Mouse (Mus musculus): ENCODE data around the gene Ddx31.
A peak's percentile ranks its signal among the peaks of the same experiment; 100 is the strongest.

- TF ChIP-seq CTCF (IDR thresholded peaks at IDR 0.05; ENCODE audit: control insufficient read depth, insufficient read depth, insufficient read length) (no peak), MAX (IDR thresholded peaks at IDR 0.05) (peak; percentile 67), MYOG (IDR thresholded peaks at IDR 0.05; ENCODE audit: control insufficient read depth, extremely low read depth, insufficient read length) (no peak), CEBPB (IDR thresholded peaks at IDR 0.05; ENCODE audit: low read depth) (no peak), MYOD1 (IDR thresholded peaks at IDR 0.05; ENCODE audit: control insufficient read depth, insufficient read length, low read depth) (peak; percentile 98), FOSL1 (IDR thresholded peaks at IDR 0.05; ENCODE audit: insufficient read depth, low read length, poor library complexity, severe bottlenecking) (peak; percentile 63), USF1 (IDR thresholded peaks at IDR 0.05; ENCODE audit: low read depth) (no peak)
Measured at GRCm38 (mm10) chr2:28946312-28946711, 106.1 kb downstream of the Ddx31 start.
